Mouse (Mus musculus) mouse trophoblast stem cell (cell line): ENCODE data around the gene Il27.
"Not testable (repeated sequence)": the region's sequence is repeated elsewhere in the genome, so short reads cannot be mapped to it uniquely, and the experiment has no call there.

Source experiments
- in situ Hi-C, 2 experiments: fragments of 300-500 bp; cut with MseI, MboI; formaldehyde crosslinking; loops; 2 replicates in 1 of 2; 3 replicates in 1 of 2; pipeline ENCODE4 v1.15.1; 2025

The Il27 gene

DNA sequence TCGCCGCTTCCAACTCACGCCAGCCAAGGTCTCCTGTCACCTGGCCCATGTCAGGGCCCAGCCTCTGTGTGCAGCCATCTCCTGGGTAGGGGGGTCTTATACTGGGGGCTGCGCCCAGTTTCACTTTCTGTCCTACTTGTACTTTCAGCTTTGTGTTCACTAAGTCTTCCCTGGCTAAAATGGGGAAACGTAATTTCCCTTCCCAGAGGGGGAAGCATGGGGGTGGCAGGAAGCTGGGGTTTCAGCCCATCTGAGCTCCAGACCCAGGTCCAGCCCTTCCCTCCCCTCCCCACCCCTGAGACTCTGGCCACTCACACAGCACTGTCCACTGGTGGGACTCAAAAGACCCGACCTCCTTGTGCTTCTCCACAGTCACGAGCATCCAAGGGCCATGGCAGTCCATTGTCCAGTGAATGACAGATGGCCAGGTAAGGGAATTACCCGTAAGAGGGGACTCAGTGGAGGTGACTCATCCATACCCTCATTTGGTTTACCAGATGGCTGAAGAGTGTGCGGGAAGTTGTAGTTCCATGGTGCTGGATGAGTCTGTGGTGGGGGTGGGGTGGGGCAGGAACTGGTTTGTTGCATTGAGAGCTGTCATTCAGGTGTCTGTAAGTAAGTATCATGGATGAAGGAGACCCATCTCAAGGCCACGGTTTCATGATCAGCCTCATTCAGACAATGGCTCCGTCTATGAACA, at the start of gene Il27:
Il27 (minus strand) TSS at position 80 of the 700 bp plus-strand sequence.
- in situ Hi-C loops, result no loop called here

DNA sequence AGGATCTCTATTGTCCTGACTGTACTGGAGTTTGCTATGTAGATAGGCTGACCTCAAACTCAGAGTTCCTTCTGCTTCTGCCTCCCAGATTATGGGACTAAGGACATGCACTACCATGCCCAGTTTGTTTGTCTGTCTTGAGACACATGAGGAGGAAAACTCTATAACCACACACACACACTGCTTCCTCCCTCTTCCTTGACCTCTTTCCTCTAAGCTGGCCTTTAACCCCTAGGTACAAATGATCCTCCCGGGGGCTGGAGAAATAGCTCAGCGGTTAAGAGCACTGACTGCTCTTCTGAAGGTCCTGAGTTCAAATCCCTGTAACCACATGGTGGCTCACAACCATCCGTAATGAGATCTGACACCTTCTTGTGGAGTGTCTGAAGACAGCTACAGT, 49.6 kb upstream of the Il27 start:
- in situ Hi-C loops, result no loop called here

DNA sequence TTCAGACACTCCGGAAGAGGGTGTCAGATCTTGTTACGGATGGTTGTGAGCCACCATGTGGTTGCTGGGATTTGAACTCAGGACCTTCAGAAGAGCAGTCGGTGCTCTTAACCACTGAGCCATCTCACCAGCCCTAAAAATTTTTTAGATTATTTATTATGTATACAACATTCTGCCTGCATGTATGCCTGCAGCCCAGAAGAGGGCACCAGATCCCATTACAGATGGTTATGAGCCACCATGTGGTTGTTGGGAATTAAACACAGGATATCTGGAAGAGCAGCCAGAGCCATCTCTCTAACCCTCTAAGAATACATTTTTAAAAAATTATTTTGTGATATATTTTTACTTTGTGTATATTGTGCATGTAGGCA, 48.5 kb upstream of the Il27 start:
- in situ Hi-C loops, result not testable (repeated sequence)

DNA sequence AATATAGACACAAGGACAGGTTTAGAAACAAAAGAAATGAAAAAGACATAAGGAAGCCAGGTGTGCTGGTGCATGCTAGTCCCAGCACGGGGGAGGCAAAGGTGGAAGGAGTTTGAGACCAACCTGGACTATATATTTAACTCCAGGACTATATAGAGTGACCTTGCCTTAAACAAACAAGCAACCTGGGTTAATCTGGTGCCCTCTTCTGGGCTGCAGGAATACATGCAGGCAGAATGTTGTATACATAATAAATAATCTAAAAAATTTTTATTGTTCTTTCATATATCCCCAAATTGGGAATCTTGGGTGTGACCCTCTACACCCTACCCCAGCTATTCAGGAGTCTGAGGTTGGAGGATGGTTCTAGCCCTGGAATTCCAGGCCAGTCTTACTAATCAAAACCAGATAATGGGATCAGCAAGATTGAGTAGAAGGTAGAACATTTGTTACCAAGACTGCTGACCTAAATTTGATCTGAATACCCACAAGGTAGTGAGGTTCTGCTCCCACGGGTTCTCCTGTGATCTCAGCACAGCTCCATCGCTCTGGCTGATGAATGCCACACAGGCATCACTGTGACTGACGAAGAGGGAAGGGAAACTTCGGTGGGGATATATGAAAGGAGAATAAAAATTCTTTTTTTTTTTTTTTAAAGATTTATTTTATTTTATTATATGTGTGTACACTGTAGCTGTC, 48.0 kb upstream of the Il27 start:
- in situ Hi-C loops, result no loop called here

DNA sequence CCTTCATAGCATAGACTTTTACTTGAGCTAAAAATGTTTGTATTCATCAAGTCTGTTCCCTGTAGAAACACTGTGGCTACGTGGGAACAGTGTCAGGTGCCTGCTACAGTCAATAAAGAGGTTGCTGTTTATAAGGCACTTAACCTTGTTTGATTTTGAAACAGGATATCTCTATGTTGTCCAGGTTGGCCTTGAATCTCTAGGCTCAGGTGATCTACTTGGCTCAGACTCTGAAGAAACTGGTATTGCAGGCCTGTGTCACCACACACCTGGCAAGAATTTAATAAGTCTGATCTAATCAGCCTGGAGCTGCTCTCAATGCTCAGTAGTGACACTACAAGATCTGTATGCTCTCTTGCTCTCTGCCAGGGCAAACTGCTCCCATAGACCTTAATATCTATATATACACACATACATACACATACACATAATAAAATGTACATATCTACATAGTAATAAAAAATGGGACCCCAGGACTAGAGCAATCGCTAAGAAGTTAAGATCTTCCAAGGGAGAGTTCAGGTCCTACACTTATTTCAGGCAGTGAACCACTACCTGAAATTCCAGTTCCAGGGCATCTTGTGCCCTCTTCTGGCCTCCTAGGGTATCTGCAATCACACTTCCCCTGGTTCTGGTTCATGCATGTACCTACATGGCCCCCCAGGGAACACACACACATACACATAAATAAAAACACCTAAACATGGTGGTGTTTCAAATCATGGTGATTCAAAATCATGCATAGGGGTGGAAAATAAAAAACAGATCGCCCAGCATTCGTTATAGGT, 42.2 kb upstream of the Il27 start:
- in situ Hi-C loops, result loop anchor here (5.0 kb wide), 2 partner anchors 55 to 60 kb away; partner anchors contain the start of gene Apobr (in 1 of the 2)

DNA sequence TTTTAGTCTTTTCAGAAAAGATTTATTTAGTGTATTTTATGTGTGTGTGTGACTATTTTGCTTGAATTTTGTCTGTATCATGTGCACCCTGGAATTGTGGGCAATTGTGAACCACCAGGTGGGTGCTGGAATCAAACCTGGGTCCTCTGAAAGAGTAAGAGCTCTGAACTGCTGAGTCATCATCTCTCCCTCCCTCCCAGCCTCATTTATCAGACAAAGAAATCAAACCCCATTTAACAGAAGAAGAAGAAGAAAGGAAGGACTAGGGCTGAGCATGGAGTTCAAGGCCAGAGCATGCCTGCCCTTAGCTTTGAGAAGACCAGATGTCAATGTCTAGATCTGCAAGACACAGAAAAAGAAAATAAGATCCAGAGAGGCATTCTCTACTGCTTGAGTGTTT, 40.6 kb upstream of the Il27 start:
- in situ Hi-C loops, result loop anchor here (5.0 kb wide), 2 partner anchors 53 to 58 kb away; partner anchors contain the start of gene Apobr (in 1 of the 2)

DNA sequence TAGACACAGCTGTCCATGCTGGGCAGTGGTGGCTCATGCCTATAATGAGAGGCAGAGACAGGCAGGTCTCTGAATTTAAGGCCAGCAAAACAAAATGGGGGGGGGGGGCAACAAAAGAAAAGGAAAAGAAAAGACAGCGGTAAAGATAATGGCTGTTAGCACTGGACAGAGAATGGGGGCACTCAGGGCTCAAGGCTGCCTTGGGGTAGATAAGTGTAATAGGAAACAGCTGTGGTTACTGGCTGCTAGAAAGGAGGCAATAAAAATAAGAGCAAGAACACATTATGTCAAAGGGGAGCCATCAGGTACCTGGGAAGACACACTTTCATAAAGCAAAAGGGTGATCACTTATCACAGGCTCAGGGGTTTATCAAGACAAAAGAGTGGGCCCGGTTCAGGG, 37.7 kb upstream of the Il27 start:
- in situ Hi-C loops, result no loop called here

DNA sequence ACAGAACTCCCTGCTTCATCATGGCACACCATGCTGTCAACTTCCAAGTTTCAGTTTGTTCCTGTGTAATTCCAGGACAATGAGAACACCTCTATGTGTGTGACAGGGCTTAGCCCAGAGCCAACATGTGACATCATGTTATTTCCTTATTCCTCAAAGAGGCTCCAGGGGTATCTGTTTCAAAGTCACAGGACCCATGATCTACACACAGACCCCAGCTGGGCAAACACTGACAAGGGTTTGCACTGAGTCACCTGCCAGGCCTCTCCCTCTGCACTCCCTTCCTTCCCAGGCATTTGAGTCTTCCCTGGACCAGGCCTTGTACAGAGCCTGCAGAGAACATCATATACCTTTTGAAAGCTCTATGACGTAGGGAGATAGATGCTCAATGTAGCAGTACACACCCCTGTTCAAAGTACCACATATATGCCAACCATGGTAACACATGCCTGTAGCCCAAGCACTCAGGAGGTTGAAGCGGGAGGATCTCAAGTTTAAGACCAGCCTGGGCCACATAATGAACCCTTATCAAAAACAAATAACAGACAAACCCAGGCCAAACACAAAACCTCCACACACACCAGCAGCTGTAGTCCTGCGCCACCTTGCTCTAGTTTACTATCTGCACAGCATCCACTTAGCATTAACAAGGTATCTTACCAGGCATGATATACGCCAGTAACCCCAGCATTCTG, 36.2 kb upstream of the Il27 start, which contains the start of gene Nupr1:
Nupr1 (minus strand) TSS at position 38 of the 695 bp plus-strand sequence.
- in situ Hi-C loops, result no loop called here

DNA sequence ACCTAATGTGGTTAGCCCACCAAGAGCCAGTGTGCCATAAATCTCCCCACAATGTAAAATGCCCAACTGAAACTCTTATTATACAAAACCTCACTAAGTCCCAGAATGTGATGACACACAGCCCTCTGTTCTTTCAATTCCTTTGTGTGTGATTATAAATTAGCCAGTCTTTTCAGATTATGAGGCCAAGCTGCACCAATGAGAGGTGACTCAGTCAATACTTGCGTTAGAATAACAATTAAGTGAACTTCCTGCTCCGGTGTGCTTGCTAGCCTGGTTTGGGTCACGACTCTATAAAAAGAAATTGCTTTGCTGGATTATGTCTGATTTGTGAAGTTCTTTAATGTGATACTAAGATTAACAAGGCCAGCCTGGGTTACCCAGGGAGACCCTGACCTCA, 35.2 kb upstream of the Il27 start:
- in situ Hi-C loops, result no loop called here

DNA sequence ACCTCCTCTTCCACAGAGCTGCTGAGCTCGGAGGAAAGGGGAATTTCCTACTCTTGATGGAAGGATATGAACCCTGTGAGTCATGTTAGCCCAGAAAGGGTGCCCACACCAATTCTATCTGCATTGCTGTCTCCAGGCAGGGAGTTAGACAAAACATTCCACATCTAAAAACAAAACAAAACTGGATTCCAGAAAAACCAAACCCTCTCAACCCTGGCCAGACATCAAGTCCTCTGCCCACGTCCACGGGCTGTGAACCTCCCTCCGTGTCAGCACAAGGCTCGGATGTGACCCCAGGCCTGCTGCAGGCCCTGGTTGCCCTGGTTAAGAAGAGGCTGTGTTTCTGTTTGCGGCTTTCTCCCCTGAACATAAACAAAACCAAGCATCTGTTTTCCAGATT, 33.4 kb upstream of the Il27 start:
- in situ Hi-C loops, result no loop called here

DNA sequence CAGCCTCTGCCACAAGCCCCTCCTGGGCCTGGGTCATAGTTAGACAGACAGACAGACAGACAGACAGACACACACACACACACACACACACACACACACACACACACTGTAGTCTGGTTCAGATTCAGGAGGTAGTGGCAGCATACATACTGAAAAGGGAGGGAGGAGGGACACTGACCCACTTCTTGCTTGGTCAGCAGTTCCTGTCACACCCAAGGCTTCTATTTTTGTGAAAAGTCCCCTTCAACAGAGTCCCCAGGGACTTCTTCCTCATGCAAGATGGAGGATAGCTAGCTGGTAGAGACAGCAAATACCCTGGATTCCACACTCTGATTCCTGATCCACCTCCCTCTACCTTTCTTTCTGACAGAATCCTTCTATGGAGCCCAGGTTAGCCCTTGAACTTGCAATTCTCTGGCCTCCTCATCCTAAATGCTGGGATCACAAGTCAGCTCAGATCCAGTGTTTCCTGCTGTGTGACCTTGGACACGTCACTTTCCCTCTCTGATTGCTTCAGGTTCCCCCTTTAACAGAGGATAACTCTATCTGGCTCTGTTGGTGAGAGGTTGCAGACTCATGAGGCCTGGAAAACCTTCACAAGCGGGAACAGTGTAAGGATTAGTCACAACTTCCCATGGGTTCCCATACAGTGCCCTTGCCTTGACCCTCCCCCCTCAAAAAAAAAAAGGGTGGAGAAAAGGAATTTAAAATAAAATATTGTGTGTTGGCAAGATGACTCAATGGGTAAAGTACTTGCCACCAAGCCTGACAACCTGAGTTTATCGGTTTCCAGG, 31.3 kb upstream of the Il27 start:
- in situ Hi-C loops, result no loop called here

DNA sequence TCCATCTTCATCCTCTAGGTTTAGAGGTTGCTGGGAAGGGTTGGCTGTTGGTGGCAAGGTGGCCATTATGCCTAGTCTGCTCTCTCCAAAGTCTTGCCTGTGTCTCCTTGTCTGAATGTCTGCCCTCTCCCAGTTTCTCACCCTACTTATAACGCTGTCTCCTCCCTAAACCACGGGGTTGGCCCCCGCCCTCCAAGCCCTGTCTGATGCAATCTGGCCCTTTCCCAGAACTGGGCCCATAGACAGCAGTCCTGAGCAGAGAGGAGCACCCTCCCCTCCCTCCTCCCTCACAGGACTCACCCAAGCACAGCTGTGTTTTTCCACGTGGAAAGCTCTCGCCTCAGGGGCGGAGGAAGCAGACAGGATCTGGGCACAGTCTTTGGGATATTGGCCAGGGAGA, 30.6 kb upstream of the Il27 start:
- in situ Hi-C loops, result no loop called here

DNA sequence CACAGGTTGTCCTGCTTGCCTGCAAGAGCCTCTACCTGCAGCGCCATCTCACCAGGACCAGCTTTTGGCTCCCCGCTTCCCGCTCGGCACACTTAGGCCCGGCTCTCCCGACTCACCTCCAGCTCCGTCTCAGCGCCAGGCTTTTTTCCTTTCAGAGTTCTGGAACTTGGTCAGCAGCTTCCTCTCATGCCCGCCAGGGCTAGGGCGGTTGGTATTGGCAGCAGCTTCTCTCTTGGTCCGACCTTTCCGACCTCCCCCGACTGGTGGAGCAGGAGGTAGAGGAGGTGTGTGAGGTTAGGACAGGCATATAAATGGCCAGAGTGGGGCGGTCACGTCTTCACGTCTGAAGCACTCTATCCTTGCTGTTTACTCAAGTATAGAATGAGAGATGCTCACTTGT, 30.0 kb upstream of the Il27 start:
- in situ Hi-C loops, result no loop called here

DNA sequence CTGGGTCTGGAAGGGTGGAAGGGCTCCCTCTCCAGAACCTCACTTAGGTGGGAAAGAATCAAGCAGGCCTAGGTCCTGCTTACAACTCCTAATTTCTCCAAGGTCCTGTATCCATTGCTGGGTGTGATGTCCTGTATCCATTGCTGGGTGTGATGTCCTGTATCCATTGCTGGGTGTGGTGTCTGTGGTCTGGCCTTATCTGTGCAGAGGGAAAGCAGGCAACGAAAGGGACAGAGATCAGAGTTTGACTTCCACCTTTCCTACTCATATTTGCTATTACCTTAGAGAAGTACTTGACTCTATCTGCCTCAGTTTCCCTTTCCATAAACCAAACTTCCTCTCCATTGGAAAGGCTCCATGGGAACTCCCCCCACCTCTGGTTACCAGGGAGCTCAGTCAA, 28.6 kb upstream of the Il27 start:
- in situ Hi-C loops, result no loop called here

DNA sequence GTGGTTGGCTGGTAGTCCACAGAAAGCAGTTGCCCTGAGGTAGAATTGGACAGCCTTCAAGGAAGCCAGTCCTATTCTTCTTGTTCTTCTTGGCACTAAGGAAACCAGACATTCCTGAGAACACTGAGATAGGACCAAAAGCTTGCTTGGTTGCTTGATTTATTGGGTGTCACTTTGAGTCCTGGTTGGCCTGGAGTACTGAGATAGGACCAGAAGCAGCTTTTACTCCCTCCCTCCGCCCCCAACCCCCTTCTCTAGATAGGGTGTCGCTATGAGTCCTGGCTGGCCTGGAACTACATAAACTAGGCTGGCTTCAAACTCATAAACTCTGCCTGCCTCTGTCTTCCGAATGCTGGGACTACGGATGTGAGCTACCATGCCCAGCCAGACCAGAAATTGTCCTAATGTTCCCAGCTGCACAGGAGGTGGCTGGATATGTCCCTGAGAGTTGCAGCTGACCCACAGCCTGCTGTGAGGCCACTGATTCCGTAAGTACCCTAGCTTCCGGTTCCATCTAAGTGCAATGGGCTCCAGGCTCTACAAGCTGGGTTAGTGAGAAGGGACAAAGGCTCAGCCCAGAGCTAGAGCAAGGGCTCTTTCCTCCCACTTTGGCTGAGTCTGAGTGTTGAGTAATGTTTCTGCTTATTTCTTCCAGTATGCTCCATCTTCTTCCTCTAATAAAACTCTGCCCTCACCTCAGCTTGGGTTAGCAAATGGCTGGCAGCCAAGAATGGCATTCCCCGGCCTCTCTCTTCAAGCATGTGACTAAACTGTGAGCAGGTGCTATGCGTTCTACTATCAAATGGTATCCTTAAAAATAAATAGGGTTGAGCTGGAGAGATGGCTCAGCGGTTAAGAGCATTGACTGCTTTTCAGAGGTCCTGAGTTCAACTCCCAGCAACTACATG, 27.0 kb upstream of the Il27 start:
- in situ Hi-C loops, result no loop called here

DNA sequence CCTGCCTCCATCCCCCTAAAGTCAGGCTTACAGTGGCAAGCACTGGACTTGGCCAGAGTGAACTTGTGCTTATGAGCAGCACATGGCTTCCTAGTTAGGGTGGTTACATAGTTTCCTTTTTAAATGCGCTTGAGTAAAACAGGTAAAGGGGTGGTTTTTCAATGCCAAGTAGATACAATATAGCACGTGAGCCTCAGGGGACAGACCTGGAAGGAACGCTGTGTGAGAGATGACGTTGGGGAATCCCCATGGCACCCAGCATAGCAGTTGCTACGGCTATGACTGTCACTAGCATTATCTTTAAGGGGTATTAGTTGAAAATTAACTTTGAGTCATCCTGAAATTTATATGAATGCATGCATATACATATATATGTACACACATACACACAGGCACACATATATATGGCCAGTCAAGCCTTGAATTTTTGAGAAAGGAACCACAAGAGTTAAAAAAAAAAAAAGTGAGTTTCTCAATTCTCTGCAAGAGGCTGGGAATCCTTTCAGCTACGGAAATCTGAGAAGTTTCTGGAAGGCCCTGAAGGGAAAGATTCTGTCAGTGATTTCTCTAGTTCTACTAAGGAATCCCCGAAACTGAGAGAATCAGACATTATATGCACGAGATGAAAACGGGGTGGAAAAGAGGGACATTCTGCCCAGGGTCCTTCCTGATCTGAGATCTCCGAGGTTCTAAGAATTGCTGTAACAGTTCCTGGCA, 25.0 kb upstream of the Il27 start:
- in situ Hi-C loops, result no loop called here

DNA sequence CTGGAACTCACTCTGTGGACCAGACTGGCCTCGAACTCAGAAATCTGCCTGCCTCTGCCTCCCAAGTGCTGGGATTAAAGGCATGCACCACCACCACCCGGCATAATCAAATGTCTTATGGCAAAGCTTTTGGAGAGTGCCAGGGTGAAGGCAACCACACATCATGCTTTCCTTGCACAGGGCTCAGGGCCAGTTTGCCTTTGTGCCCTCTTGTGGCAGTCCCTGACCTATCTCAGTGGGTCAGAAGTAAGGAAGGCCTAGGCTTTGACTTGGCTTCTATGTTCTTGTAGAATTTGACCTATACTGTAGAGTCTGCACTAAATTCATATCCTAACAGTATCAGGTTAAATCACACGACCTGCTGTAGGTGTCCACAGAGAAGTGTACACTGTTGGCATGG, 22.0 kb upstream of the Il27 start:
- in situ Hi-C loops, result no loop called here

DNA sequence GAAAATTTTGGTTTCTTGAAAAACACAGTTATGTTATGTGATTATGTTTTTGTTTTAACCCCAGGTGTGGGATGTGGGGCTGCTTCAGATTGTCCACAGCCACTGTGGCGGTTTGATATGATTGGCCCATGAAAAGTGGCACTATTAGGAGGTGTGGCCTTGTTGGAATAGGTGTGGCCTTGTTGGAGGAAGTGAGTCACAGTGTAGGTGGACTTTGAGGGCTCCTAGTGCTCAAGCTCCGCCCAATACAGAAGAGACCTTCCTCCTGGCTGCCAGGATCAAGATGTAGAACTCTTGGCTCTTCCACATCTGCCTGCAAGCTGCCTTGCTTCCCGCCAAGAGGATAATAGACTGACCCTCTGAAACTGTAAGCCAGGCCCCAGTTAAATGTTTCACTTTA, 18.0 kb upstream of the Il27 start:
- in situ Hi-C loops, result no loop called here

DNA sequence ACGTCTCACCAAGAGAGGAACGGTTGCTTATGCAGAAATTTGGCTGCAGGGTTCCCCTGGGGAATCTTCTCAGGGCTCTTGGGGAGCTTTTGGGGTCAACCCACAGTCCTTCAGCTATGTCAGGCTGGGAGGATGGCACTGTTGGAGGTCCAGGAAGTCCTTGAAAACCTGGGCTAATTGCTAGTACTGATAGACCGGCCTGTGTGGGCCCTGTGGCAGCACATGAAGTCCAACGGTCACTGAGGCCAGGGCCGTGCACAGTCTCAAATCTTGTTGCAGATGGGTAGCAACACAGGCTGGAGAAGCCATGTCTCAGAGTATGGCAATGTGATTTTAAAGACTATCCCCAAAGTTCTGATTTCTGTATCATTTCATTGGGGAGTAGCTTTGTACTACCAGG, 13.1 kb upstream of the Il27 start:
- in situ Hi-C loops, result no loop called here
